Mouse (Mus musculus) liver, embryonic 14.5 days (tissue): ENCODE measurements at regions not wholly inside any gene's neighbourhood (a gene's known extent, or its start where the extent isn't known, plus 50 kb on each side); places are given as distances from the start of the nearest gene placed in this dataset.

Source experiments
- ATAC-seq: fragments of 200-750 bp; cut with Nextera tagmentation; 2 replicates; pipeline ENCODE4 v1.8.0; 2017; ENCODE audit warnings: moderate number of reproducible peaks, mild to moderate bottlenecking, moderate library complexity; ENCODE audit not compliant: insufficient read depth
- DNase-seq, 3 experiments: peaks; one replicate each; pipeline ENCODE4 v3.0.0-alpha.2; 2012 to 2013; ENCODE audit warnings: low read depth in 3 of 3, low spot score in 3 of 3
- H3K27ac ChIP-seq: fragments of 300-500 bp; sonication (generic); 2 replicates; pipeline ENCODE4 v1.5.1; 2014; ENCODE audit warnings: moderate library complexity, mild to moderate bottlenecking, control low read depth, inconsistent platforms
- H3K27me3 ChIP-seq: fragments of 300-500 bp; sonication (generic); 2 replicates; pipeline ENCODE4 v1.6.1; 2014; ENCODE audit warnings: mild to moderate bottlenecking, low read length, moderate library complexity; ENCODE audit not compliant: control insufficient read depth, insufficient read depth
- H3K36me3 ChIP-seq: fragments of 300-500 bp; sonication (generic); replicated peaks from 2 replicates; pipeline ENCODE4 v1.6.1; 2014; ENCODE audit warnings: low read depth; ENCODE audit not compliant: control insufficient read depth, insufficient read depth
- H3K4me1 ChIP-seq, 2 experiments: fragments of 200-500 bp in 1 of 2; fragments of 300-500 bp in 1 of 2; sonication (generic) in 1 of 2; replicated peaks; 2 replicates each; pipeline ENCODE4 v1.6.1; 2012 to 2014; ENCODE audit warnings: antibody characterized with exemption in 1 of 2, inconsistent platforms in 1 of 2, low read length in 1 of 2; ENCODE audit not compliant: control insufficient read depth in 2 of 2, insufficient read depth in 2 of 2
- H3K4me2 ChIP-seq: fragments of 300-500 bp; sonication (generic); 2 replicates; pipeline ENCODE4 v1.6.1; 2014; ENCODE audit warnings: low read depth, mild to moderate bottlenecking, control low read depth, moderate library complexity
- H3K4me3 ChIP-seq, 2 experiments: fragments of 200-500 bp in 1 of 2; fragments of 300-500 bp in 1 of 2; sonication (generic) in 1 of 2; 2 replicates each; pipeline ENCODE4 v1.5.1; 2012 to 2014; ENCODE audit warnings: low read depth in 2 of 2, low read length in 2 of 2, mild to moderate bottlenecking in 2 of 2, control low read depth in 1 of 2, inconsistent platforms in 1 of 2, moderate library complexity in 1 of 2; ENCODE audit not compliant: insufficient read depth in 1 of 2
- H3K9ac ChIP-seq: fragments of 300-500 bp; sonication (generic); replicated peaks from 2 replicates; pipeline ENCODE4 v1.6.1; 2014; ENCODE audit warnings: mild to moderate bottlenecking, control low read depth, moderate library complexity
- H3K9me3 ChIP-seq: fragments of 300-500 bp; sonication (generic); 2 replicates; pipeline ENCODE4 v1.6.1; 2016; ENCODE audit warnings: low read length, mixed read lengths; ENCODE audit not compliant: control insufficient read depth
- CTCF ChIP-seq: IDR thresholded peaks from 2 replicates; pipeline ENCODE4 v1.5.1; 2016; ENCODE audit warnings: antibody characterized with exemption, low read depth, control low read depth
- EP300 ChIP-seq: IDR thresholded peaks from 2 replicates; pipeline ENCODE4 v1.6.1; 2016; ENCODE audit warnings: antibody characterized with exemption, low read depth
- WGBS: fragments of 180-500 bp; shearing (Covaris S2); extraction: QIAGEN DNeasy Blood & Tissue Kit; methylation state at CpG from one replicate; pipeline ENCODE4 v1.1.7; 2014; ENCODE audit not compliant: insufficient replicate concordance; 5-methylcytosine and 5-hydroxymethylcytosine counted together

- H3K36me3 ChIP-seq = no peaks in the 10 kb centered on the region
- TF ChIP-seq EP300 = no peak
- TF ChIP-seq CTCF = no peak
- no peak overlapping the region for H3K27ac ChIP-seq
- H3K4me1 ChIP-seq = no peaks in the 10 kb centered on the region
- no peaks in the 10 kb centered on the region for H3K9me3 ChIP-seq
- H3K4me2 ChIP-seq = no peak overlapping the region
- DNase-seq (no peak), ATAC-seq (no peak)
- WGBS = 42% methylated on average over 5 of the region's 5 CpGs
- H3K9ac ChIP-seq = no peak overlapping the region
- no peak overlapping the region for H3K4me3 ChIP-seq
- no peaks in the 10 kb centered on the region for H3K27me3 ChIP-seq
Measured at GRCm38 (mm10) chr4:127771966-127772500, 198.7 kb downstream of the CK137956 start.

GRCm38 (mm10) chr4:127763736-127764135 lies 207.0 kb downstream of the CK137956 start:
- no peak for TF ChIP-seq CTCF
- no peak for TF ChIP-seq EP300
- no peak for DNase-seq
- no peak overlapping the region for H3K27ac ChIP-seq
- H3K4me2 ChIP-seq = no peak overlapping the region
- no peaks in the 10 kb centered on the region for H3K36me3 ChIP-seq
- no peaks in the 10 kb centered on the region for H3K27me3 ChIP-seq
- H3K9me3 ChIP-seq = no peaks in the 10 kb centered on the region
- WGBS = 74% methylated on average over 5 of the region's 5 CpGs
- no peak overlapping the region for H3K9ac ChIP-seq
- no peaks in the 10 kb centered on the region for H3K4me1 ChIP-seq
- ATAC-seq = no peak
- no peak overlapping the region for H3K4me3 ChIP-seq

GRCm38 (mm10) chr4:127758961-127759360 lies 211.8 kb downstream of the CK137956 start:
- WGBS = 63% methylated on average over 9 of the region's 9 CpGs
- Histone ChIP-seq H3K27ac (no peak overlapping the region), H3K4me1 (no peaks in the 10 kb centered on the region), H3K27me3 (no peaks in the 10 kb centered on the region), H3K9ac (no peak overlapping the region), H3K36me3 (no peaks in the 10 kb centered on the region), H3K9me3 (no peaks in the 10 kb centered on the region), H3K4me3 (no peak overlapping the region), H3K4me2 (no peak overlapping the region)
- TF ChIP-seq CTCF = no peak
- TF ChIP-seq EP300 = no peak
- DNase-seq (no peak), ATAC-seq (no peak)

GRCm38 (mm10) chr4:127756238-127756637 lies 214.5 kb downstream of the CK137956 start:
- 66% methylated on average over 6 of the region's 6 CpGs for WGBS
- no peaks in the 10 kb centered on the region for H3K36me3 ChIP-seq
- no peak overlapping the region for H3K4me2 ChIP-seq
- H3K27me3 ChIP-seq = no peaks in the 10 kb centered on the region
- no peaks in the 10 kb centered on the region for H3K4me1 ChIP-seq
- ATAC-seq (no peak), DNase-seq (no peak)
- no peaks in the 10 kb centered on the region for H3K9me3 ChIP-seq
- no peak overlapping the region for H3K27ac ChIP-seq
- H3K4me3 ChIP-seq = no peak overlapping the region
- TF ChIP-seq CTCF (no peak), EP300 (no peak)
- no peak overlapping the region for H3K9ac ChIP-seq

GRCm38 (mm10) chr4:127750781-127751180 lies 220.0 kb downstream of the CK137956 start:
- no peak for DNase-seq
- no peak for ATAC-seq

More at GRCm38 (mm10) chr4:127750781-127751180, 220.0 kb downstream of the CK137956 start:
- H3K4me3 ChIP-seq = no peak overlapping the region
- no peaks in the 10 kb centered on the region for H3K36me3 ChIP-seq
- no peak overlapping the region for H3K27ac ChIP-seq
- no peak overlapping the region for H3K9ac ChIP-seq
- 75% methylated on average over 3 of the region's 3 CpGs for WGBS
- H3K9me3 ChIP-seq = no peaks in the 10 kb centered on the region
- TF ChIP-seq CTCF = no peak
- TF ChIP-seq EP300 = no peak
- no peaks in the 10 kb centered on the region for H3K4me1 ChIP-seq
- H3K27me3 ChIP-seq = no peaks in the 10 kb centered on the region
- no peak overlapping the region for H3K4me2 ChIP-seq
